Mouse (Mus musculus): ENCODE data around the gene Porcn.

- no peak for TF ChIP-seq CTCF (IDR thresholded peaks at IDR 0.05)
- no peak for TF ChIP-seq EP300 (IDR thresholded peaks at IDR 0.05)
Observed at GRCm38 (mm10) chrX:8209720-8210119, 3.4 kb upstream of the Porcn start.

Measured in lung, postnatal 0 days (tissue).